Mouse (Mus musculus): ENCODE measurements around the gene Proca1. TPM values are rescaled to one million over a fixed set of nuclear protein-coding genes. Genes with fewer than 3 reads are reported as not detected.

Proca1 gene
- polyA plus RNA-seq, 1 experiment from 2014 or later = 3.2 TPM

- peak overlapping the region; percentile 62 for H3K4me3 ChIP-seq
- H3K36me3 ChIP-seq = peaks cover 32% of the 10 kb centered on the region
- peak overlapping the region; percentile 96; the same call in 1 of the 2 replicates for H3K27ac ChIP-seq
- under 1% methylated on average over 23 of the region's 23 CpGs for WGBS
- peak overlapping the region; percentile 77 for H3K9ac ChIP-seq
- H3K4me1 ChIP-seq = peaks cover 45% of the 10 kb centered on the region
- no peaks in the 10 kb centered on the region for H3K27me3 ChIP-seq
- H3K4me2 ChIP-seq = peak overlapping the region; percentile 77
- H3K9me3 ChIP-seq = no peaks in the 10 kb centered on the region
- ATAC-seq (ENCODE audit: insufficient number of reproducible peaks, insufficient read depth, low FRiP score, low TSS enrichment, low read depth) = no peak
Measured at GRCm38 (mm10) chr11:78176905-78177331, 16.3 kb upstream of the Proca1 start.

GRCm38 (mm10) chr11:78177437-78177836 is 15.8 kb upstream of the Proca1 start:
- H3K36me3 ChIP-seq = peaks cover 32% of the 10 kb centered on the region
- peak overlapping the region; percentile 77 for H3K4me2 ChIP-seq
- no peaks in the 10 kb centered on the region for H3K27me3 ChIP-seq
- H3K9ac ChIP-seq = peak overlapping the region; percentile 77
- peak overlapping the region; percentile 96 for H3K27ac ChIP-seq
- no peak for ATAC-seq (ENCODE audit: insufficient number of reproducible peaks, insufficient read depth, low FRiP score, low TSS enrichment, low read depth)
- no peaks in the 10 kb centered on the region for H3K9me3 ChIP-seq
- peak overlapping the region; percentile 62 for H3K4me3 ChIP-seq
- H3K4me1 ChIP-seq = peaks cover 50% of the 10 kb centered on the region
- 2% methylated on average over 10 of the region's 10 CpGs for WGBS

- Histone ChIP-seq H3K4me3 (peak overlapping the region; percentile 62), H3K27ac (peak overlapping the region; percentile 96), H3K36me3 (peaks cover 32% of the 10 kb centered on the region), H3K4me1 (peaks cover 50% of the 10 kb centered on the region), H3K27me3 (no peaks in the 10 kb centered on the region), H3K9ac (peak overlapping the region; percentile 77), H3K4me2 (peak overlapping the region; percentile 77), H3K9me3 (no peaks in the 10 kb centered on the region)
- ATAC-seq (ENCODE audit: insufficient number of reproducible peaks, insufficient read depth, low FRiP score, low TSS enrichment, low read depth) = peak; percentile 70
- WGBS = under 1% methylated on average over 82 of the region's 84 CpGs
Measured at GRCm38 (mm10) chr11:78177903-78178858, 15.0 kb upstream of the Proca1 start.

GRCm38 (mm10) chr11:78178859-78179437 is 14.2 kb upstream of the Proca1 start:
- under 1% methylated on average over 29 of the region's 29 CpGs for WGBS
- ATAC-seq (ENCODE audit: insufficient number of reproducible peaks, insufficient read depth, low FRiP score, low TSS enrichment, low read depth) = no peak; the same call in 1 of the 2 replicates

GRCm38 (mm10) chr11:78179438-78179999 is 13.7 kb upstream of the Proca1 start:
- peak overlapping the region; percentile 62 for H3K4me3 ChIP-seq
- H3K9me3 ChIP-seq = no peaks in the 10 kb centered on the region
- H3K9ac ChIP-seq = peak overlapping the region; percentile 77
- H3K36me3 ChIP-seq = peaks cover 32% of the 10 kb centered on the region
- no peak for ATAC-seq (ENCODE audit: insufficient number of reproducible peaks, insufficient read depth, low FRiP score, low TSS enrichment, low read depth)
- H3K27me3 ChIP-seq = no peaks in the 10 kb centered on the region
- H3K4me2 ChIP-seq = peak overlapping the region; percentile 77
- H3K4me1 ChIP-seq = peaks cover 55% of the 10 kb centered on the region
- peak overlapping the region; percentile 96 for H3K27ac ChIP-seq
- WGBS = 28% methylated on average over 8 of the region's 8 CpGs

More at GRCm38 (mm10) chr11:78178859-78179437, 14.2 kb upstream of the Proca1 start:
- H3K27ac ChIP-seq = peak overlapping the region; percentile 96
- H3K9ac ChIP-seq = peak overlapping the region; percentile 77
- H3K4me1 ChIP-seq = peaks cover 52% of the 10 kb centered on the region
- H3K4me2 ChIP-seq = peak overlapping the region; percentile 77
- H3K27me3 ChIP-seq = no peaks in the 10 kb centered on the region
- no peaks in the 10 kb centered on the region for H3K9me3 ChIP-seq
- H3K4me3 ChIP-seq = peak overlapping the region; percentile 62
- H3K36me3 ChIP-seq = peaks cover 32% of the 10 kb centered on the region

- 74% methylated on average over 6 of the region's 6 CpGs for WGBS
- no peak for ATAC-seq (ENCODE audit: insufficient number of reproducible peaks, insufficient read depth, low FRiP score, low TSS enrichment, low read depth)
- Histone ChIP-seq H3K9ac (0 out of 2 replicates have a peak overlapping the region, but pooled peaks have one; percentile 77), H3K36me3 (peaks cover 32% of the 10 kb centered on the region), H3K27ac (peak overlapping the region; percentile 5), H3K4me3 (peak overlapping the region; percentile 62; the same call in 1 of the 2 replicates), H3K27me3 (no peaks in the 10 kb centered on the region), H3K4me1 (peaks cover 52% of the 10 kb centered on the region), H3K4me2 (peak overlapping the region; percentile 77), H3K9me3 (no peaks in the 10 kb centered on the region)
Measured at GRCm38 (mm10) chr11:78180081-78180761, 13.0 kb upstream of the Proca1 start.

- Histone ChIP-seq H3K27me3 (no peaks in the 10 kb centered on the region), H3K4me2 (peak overlapping the region; percentile 76), H3K4me3 (peak overlapping the region; percentile 68), H3K36me3 (peaks cover 32% of the 10 kb centered on the region), H3K27ac (no peak overlapping the region), H3K4me1 (peaks cover 47% of the 10 kb centered on the region), H3K9ac (peak overlapping the region; percentile 97), H3K9me3 (no peaks in the 10 kb centered on the region)
- 44% methylated on average over 2 of the region's 2 CpGs for WGBS
- no peak for ATAC-seq (ENCODE audit: insufficient number of reproducible peaks, insufficient read depth, low FRiP score, low TSS enrichment, low read depth)
Measured at GRCm38 (mm10) chr11:78181830-78182357, 11.3 kb upstream of the Proca1 start.

- Histone ChIP-seq H3K9me3 (no peaks in the 10 kb centered on the region), H3K4me1 (peaks cover 44% of the 10 kb centered on the region), H3K4me3 (peak overlapping the region; percentile 68), H3K4me2 (peak overlapping the region; percentile 76), H3K36me3 (peaks cover 32% of the 10 kb centered on the region), H3K27me3 (no peaks in the 10 kb centered on the region), H3K9ac (peak overlapping the region; percentile 97), H3K27ac (peak overlapping the region; percentile 97; the same call in 1 of the 2 replicates)
- no peak for ATAC-seq (ENCODE audit: insufficient number of reproducible peaks, insufficient read depth, low FRiP score, low TSS enrichment, low read depth)
- WGBS = 9% methylated on average over 7 of the region's 7 CpGs
Measured at GRCm38 (mm10) chr11:78182450-78182849, 10.7 kb upstream of the Proca1 start.

GRCm38 (mm10) chr11:78182961-78183844 is 10.0 kb upstream of the Proca1 start, which contains the start of gene Rpl23a:
TSS of gene Rpl23a (minus strand) at chr11:78183584.
- under 1% methylated on average over 38 of the region's 38 CpGs for WGBS
- ATAC-seq (ENCODE audit: insufficient number of reproducible peaks, insufficient read depth, low FRiP score, low TSS enrichment, low read depth) = peak; percentile 86

More at GRCm38 (mm10) chr11:78182961-78183844, 10.0 kb upstream of the Proca1 start, which contains the start of gene Rpl23a:
- Histone ChIP-seq H3K4me1 (peaks cover 40% of the 10 kb centered on the region), H3K9me3 (no peaks in the 10 kb centered on the region), H3K36me3 (peaks cover 32% of the 10 kb centered on the region), H3K4me2 (peak within 1 kb of the TSS; percentile 76), H3K4me3 (peak within 1 kb of the TSS; percentile 68), H3K27me3 (no peaks in the 10 kb centered on the region), H3K9ac (peak within 1 kb of the TSS; percentile 97), H3K27ac (peak within 1 kb of the TSS; percentile 97)
